Mouse (Mus musculus): ENCODE results near the gene Ms4a14. TPM values are rescaled to one million over a fixed set of nuclear protein-coding genes. Genes with fewer than 3 reads are reported as not detected.
A peak's percentile ranks its signal among the peaks of the same experiment; 100 is the strongest.

The Ms4a14 gene
- 0.07 and 0.09 TPM in 2 replicates for polyA plus RNA-seq (2015; fragmentation: Nextera tagmentation; extraction: Ambion mirVana)

DNA sequence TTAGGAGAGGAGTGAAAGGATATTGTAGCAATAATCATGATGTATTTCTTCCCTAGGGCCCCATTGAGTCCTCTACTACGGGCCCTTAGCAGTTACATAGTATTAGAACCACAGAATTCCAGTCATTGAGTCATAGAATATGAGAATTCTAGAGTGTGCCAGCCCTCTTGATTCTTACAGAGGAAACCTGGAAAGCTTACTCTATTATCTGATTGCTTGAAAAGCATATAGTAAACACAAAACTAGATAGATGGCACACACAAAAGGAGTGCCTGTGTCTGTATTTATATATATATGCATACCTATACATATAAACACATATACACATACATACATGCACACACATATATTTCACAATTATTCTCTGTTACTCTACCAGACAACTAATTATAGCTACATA is at the start of gene Ms4a14:
TSS of gene Ms4a14 (minus strand) at position 101 of the 400 bp plus-strand sequence.
- no peak within 1 kb of the TSS for H3K4me3 ChIP-seq (ENCODE audit: low read length)
- WGBS, result 63% methylated on average over 1 of the region's 1 CpGs
- H3K4me1 ChIP-seq (ENCODE audit: insufficient read depth, low read length), result no peaks in the 10 kb centered on the region
- H3K9me3 ChIP-seq (ENCODE audit: low read length), result no peaks in the 10 kb centered on the region
- H3K27ac ChIP-seq (ENCODE audit: low read length), result no peak within 1 kb of the TSS
- H3K4me2 ChIP-seq (replicated peaks; ENCODE audit: low read depth, low read length), result no peak within 1 kb of the TSS
- H3K36me3 ChIP-seq (ENCODE audit: insufficient read depth, low read length), result no peaks in the 10 kb centered on the region
- H3K9ac ChIP-seq (replicated peaks; ENCODE audit: low read length), result no peak within 1 kb of the TSS
- H3K27me3 ChIP-seq (ENCODE audit: insufficient read depth, low read length), result no peaks in the 10 kb centered on the region
- no peak for ATAC-seq (ENCODE audit: low FRiP score, low TSS enrichment)

DNA sequence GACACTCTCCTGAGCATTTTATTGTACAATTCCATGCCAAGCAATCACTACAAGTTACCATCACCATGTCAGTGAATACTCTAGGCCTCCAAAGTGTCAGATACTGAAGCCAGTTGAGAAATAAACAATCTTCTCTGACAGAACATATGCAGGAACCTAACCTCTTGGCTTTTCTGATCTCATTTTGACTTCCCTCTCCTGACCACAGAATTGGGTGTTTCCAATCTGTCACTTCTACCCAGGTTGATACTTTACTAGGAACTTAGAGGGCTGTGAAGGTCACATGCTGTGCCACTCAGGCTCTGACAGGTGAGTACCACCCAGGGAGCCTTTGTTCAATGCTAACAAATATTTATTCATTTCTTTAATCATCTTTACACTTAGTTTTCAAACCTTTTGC is 47.7 kb upstream of the Ms4a14 start:
- H3K9ac ChIP-seq (replicated peaks; ENCODE audit: low read length), result no peak overlapping the region
- no peak for ATAC-seq (ENCODE audit: low FRiP score, low TSS enrichment)

DNA sequence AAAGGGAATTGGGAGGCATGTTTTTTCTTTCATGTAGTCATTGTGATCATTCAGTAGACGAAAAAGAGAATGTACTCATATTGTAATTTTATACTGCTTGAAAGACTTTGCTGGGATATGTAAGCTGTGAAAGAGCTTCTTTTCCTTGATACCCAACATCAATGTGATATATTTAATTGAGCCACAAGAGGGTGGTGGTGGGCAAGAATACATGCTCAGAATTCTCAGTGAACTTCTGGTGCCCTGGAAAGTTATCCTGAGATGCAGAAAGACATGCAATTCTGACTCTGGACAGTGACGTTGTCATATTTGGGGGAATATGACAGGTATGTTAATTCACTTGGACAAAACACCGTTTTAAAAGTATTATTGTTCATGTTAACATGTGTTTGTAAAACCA is 45.9 kb upstream of the Ms4a14 start:
- Histone ChIP-seq H3K36me3 (ENCODE audit: insufficient read depth, low read length) (no peaks in the 10 kb centered on the region), H3K9ac (replicated peaks; ENCODE audit: low read length) (no peak overlapping the region), H3K4me2 (replicated peaks; ENCODE audit: low read depth, low read length) (no peak overlapping the region), H3K4me3 (ENCODE audit: low read length) (no peak overlapping the region), H3K27me3 (ENCODE audit: insufficient read depth, low read length) (no peaks in the 10 kb centered on the region), H3K4me1 (ENCODE audit: insufficient read depth, low read length) (no peaks in the 10 kb centered on the region), H3K9me3 (ENCODE audit: low read length) (no peaks in the 10 kb centered on the region), H3K27ac (ENCODE audit: low read length) (no peak overlapping the region)
- 67% methylated on average over 3 of the region's 3 CpGs for WGBS
- no peak for ATAC-seq (ENCODE audit: low FRiP score, low TSS enrichment)

More for the DNA sequence above, 47.7 kb upstream of the Ms4a14 start:
- Histone ChIP-seq H3K27ac (ENCODE audit: low read length) (no peak overlapping the region), H3K27me3 (ENCODE audit: insufficient read depth, low read length) (no peaks in the 10 kb centered on the region), H3K4me2 (replicated peaks; ENCODE audit: low read depth, low read length) (no peak overlapping the region), H3K4me1 (ENCODE audit: insufficient read depth, low read length) (no peaks in the 10 kb centered on the region), H3K4me3 (ENCODE audit: low read length) (no peak overlapping the region), H3K36me3 (ENCODE audit: insufficient read depth, low read length) (no peaks in the 10 kb centered on the region), H3K9me3 (ENCODE audit: low read length) (no peaks in the 10 kb centered on the region)

DNA sequence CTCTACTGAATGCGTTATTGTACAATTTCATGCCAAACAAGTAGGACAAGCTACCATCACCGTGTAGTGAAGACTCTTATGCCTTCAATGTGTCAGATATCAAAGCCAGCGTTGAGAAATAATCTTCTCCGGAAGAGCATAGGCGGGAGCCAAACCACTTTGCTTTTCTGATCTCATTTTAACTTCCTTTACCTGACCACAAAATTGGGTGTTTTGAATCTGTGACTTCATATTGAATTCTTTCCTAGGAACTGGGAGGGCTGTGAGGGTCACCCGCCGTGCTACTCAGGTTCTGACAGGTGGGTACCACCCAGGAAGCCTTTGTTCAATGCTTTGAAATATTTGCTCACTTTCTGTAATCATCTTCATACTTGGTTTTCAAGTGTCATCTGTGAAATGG is 41.5 kb upstream of the Ms4a14 start:
- Histone ChIP-seq H3K27ac (ENCODE audit: low read length) (no peak overlapping the region), H3K4me3 (ENCODE audit: low read length) (no peak overlapping the region), H3K4me2 (replicated peaks; ENCODE audit: low read depth, low read length) (no peak overlapping the region), H3K36me3 (ENCODE audit: insufficient read depth, low read length) (no peaks in the 10 kb centered on the region), H3K9me3 (ENCODE audit: low read length) (no peaks in the 10 kb centered on the region), H3K9ac (replicated peaks; ENCODE audit: low read length) (no peak overlapping the region), H3K27me3 (ENCODE audit: insufficient read depth, low read length) (no peaks in the 10 kb centered on the region), H3K4me1 (ENCODE audit: insufficient read depth, low read length) (no peaks in the 10 kb centered on the region)
- WGBS, result 88% methylated on average over 7 of the region's 7 CpGs
- no peak for ATAC-seq (ENCODE audit: low FRiP score, low TSS enrichment)

DNA sequence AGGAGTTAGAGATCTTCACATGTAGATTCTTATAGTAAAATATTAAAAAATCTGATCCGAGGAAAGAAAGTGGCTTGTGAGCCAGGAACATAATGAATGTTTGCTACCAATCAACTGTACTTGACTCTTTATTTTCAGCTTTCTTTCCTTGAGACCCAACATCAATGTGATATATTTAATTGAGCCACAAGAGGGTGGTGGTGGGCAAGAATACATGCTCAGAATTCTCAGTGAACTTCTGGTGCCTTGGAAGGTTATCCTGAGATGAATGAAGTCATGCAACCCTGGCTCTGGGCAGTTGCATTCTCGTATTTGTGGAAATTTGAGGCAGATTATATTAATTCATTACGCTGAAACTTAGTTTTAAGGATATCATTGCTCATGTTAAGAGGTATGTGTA is 37.6 kb upstream of the Ms4a14 start:
- H3K4me3 ChIP-seq (ENCODE audit: low read length), result no peak overlapping the region
- no peaks in the 10 kb centered on the region for H3K9me3 ChIP-seq (ENCODE audit: low read length)
- no peak for ATAC-seq (ENCODE audit: low FRiP score, low TSS enrichment)
- H3K4me2 ChIP-seq (replicated peaks; ENCODE audit: low read depth, low read length), result no peak overlapping the region
- no peaks in the 10 kb centered on the region for H3K27me3 ChIP-seq (ENCODE audit: insufficient read depth, low read length)
- H3K9ac ChIP-seq (replicated peaks; ENCODE audit: low read length), result no peak overlapping the region
- H3K36me3 ChIP-seq (ENCODE audit: insufficient read depth, low read length), result no peaks in the 10 kb centered on the region
- H3K27ac ChIP-seq (ENCODE audit: low read length), result no peak overlapping the region
- H3K4me1 ChIP-seq (ENCODE audit: insufficient read depth, low read length), result no peaks in the 10 kb centered on the region
- WGBS, result 50% methylated on average over 3 of the region's 3 CpGs

DNA sequence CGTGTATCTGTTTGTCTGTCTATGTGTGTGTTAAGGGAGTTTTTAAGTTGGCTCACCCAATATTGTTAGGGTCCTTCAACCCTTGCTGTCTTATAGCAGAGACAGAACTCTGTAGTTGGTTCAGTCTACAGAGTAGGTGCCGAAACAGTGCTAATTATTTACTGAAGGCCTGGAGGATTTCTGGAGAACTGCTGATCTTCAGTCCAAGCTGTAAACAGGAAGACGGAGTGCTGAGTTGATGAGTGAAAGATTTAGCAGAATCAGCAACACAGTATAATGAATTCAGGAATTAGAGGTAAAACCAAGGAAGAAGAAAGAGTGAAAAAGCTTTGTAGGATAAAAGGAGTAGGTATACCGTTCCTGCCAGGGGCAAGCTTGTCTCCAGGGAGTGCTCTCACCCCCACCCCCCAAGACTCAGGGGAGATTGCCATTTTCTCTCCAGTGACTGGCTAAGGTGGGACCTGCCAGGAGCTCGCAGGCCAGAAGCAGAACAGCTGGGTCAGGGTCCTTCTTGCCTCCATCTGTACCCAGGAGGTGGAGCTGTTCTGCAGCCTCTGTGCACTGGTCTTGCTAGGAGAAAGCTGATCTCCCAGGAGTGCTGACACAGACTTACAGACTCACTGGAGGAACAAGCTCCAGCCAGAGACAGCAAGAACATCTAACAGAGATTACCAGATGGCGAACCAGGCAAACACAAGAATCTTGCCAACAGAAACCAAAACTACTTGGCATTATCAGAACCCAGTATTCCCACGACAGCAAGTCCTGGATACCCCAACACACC is 35.6 kb upstream of the Ms4a14 start:
- no peaks in the 10 kb centered on the region for H3K4me1 ChIP-seq (ENCODE audit: insufficient read depth, low read length)
- ATAC-seq (ENCODE audit: low FRiP score, low TSS enrichment), result peak; percentile 91
- no peaks in the 10 kb centered on the region for H3K36me3 ChIP-seq (ENCODE audit: insufficient read depth, low read length)
- 50% methylated on average over 7 of the region's 7 CpGs for WGBS
- H3K27ac ChIP-seq (ENCODE audit: low read length), result no peak overlapping the region
- H3K4me2 ChIP-seq (replicated peaks; ENCODE audit: low read depth, low read length), result no peak overlapping the region
- no peak overlapping the region for H3K9ac ChIP-seq (replicated peaks; ENCODE audit: low read length)
- H3K4me3 ChIP-seq (ENCODE audit: low read length), result no peak overlapping the region
- no peaks in the 10 kb centered on the region for H3K27me3 ChIP-seq (ENCODE audit: insufficient read depth, low read length)
- no peaks in the 10 kb centered on the region for H3K9me3 ChIP-seq (ENCODE audit: low read length)

DNA sequence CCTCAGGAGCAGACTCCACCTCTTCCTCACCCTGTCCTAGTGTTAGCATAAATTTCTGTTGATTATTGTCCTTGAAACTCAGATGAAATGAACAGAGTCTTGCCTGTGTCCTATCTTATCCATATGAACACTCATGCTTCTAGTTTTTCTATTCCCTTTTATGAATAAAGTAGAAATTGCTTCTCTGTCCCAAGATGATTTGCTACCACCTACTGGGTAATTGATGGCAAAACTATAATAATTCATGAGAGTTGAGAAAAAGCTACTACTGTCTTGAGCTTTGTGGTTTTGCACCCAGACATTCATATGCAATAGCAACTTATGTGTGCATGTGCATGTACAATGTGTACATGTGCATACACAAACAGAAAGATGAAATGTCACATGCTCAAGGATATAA is 29.7 kb upstream of the Ms4a14 start:
- no peak overlapping the region for H3K9ac ChIP-seq (replicated peaks; ENCODE audit: low read length)
- ATAC-seq (ENCODE audit: low FRiP score, low TSS enrichment), result no peak
- no peaks in the 10 kb centered on the region for H3K36me3 ChIP-seq (ENCODE audit: insufficient read depth, low read length)
- H3K4me1 ChIP-seq (ENCODE audit: insufficient read depth, low read length), result no peaks in the 10 kb centered on the region
- no peak overlapping the region for H3K4me3 ChIP-seq (ENCODE audit: low read length)
- H3K27me3 ChIP-seq (ENCODE audit: insufficient read depth, low read length), result no peaks in the 10 kb centered on the region
- H3K27ac ChIP-seq (ENCODE audit: low read length), result no peak overlapping the region
- H3K4me2 ChIP-seq (replicated peaks; ENCODE audit: low read depth, low read length), result no peak overlapping the region
- no peaks in the 10 kb centered on the region for H3K9me3 ChIP-seq (ENCODE audit: low read length)

DNA sequence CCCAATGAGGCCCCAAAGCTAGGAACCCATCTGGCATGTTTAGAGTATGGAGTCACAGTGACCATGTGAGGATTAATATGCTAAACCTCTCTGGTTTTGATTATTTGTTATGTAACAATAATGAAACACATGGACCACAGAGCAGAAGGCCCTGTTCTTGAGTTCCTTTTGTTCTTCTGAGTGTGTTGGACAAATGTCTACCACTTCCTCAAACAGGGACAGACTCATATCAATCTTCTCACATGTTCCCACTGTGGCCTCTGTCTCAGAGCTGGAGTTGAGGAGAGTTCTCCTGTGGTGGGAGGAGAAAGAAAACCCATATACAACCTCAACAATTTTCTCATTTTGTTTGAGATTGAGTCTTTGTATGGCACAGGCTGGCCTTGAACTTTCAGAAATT is 28.9 kb upstream of the Ms4a14 start:
- no peak overlapping the region for H3K4me3 ChIP-seq (ENCODE audit: low read length)
- ATAC-seq (ENCODE audit: low FRiP score, low TSS enrichment), result no peak
- H3K9ac ChIP-seq (replicated peaks; ENCODE audit: low read length), result no peak overlapping the region
- H3K9me3 ChIP-seq (ENCODE audit: low read length), result no peaks in the 10 kb centered on the region
- H3K27me3 ChIP-seq (ENCODE audit: insufficient read depth, low read length), result no peaks in the 10 kb centered on the region
- H3K27ac ChIP-seq (ENCODE audit: low read length), result no peak overlapping the region
- H3K4me1 ChIP-seq (ENCODE audit: insufficient read depth, low read length), result no peaks in the 10 kb centered on the region
- H3K36me3 ChIP-seq (ENCODE audit: insufficient read depth, low read length), result no peaks in the 10 kb centered on the region
- no peak overlapping the region for H3K4me2 ChIP-seq (replicated peaks; ENCODE audit: low read depth, low read length)

DNA sequence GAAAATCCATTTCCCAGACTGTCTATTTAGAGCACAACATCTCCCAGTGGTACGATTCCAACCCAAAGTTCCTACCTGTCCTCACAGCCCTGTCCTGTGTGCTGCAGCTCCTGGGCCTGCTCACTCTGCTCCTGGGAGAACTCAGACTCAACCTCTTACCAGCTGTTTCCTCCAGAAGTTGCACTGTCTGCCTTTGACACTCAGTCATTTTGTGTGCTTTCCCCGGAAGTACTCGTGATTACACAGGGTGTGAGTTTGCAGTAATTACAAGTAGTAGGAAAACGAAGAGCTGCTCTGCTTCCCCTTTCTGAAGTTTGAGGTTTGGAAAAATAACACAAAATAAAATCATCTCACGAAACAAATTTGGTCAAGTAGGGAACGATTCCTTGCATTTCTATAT is 21.7 kb upstream of the Ms4a14 start, which contains the start of gene Ms4a7:
TSS of gene Ms4a7 (minus strand) at position 215 of the 400 bp plus-strand sequence.
- Histone ChIP-seq H3K4me1 (ENCODE audit: insufficient read depth, low read length) (no peaks in the 10 kb centered on the region), H3K9me3 (ENCODE audit: low read length) (no peaks in the 10 kb centered on the region), H3K27ac (ENCODE audit: low read length) (no peak within 1 kb of the TSS), H3K9ac (replicated peaks; ENCODE audit: low read length) (no peak within 1 kb of the TSS), H3K4me2 (replicated peaks; ENCODE audit: low read depth, low read length) (no peak within 1 kb of the TSS), H3K27me3 (ENCODE audit: insufficient read depth, low read length) (no peaks in the 10 kb centered on the region), H3K4me3 (ENCODE audit: low read length) (no peak within 1 kb of the TSS), H3K36me3 (ENCODE audit: insufficient read depth, low read length) (no peaks in the 10 kb centered on the region)
- ATAC-seq (ENCODE audit: low FRiP score, low TSS enrichment), result no peak
- WGBS, result 75% methylated on average over 6 of the region's 6 CpGs

DNA sequence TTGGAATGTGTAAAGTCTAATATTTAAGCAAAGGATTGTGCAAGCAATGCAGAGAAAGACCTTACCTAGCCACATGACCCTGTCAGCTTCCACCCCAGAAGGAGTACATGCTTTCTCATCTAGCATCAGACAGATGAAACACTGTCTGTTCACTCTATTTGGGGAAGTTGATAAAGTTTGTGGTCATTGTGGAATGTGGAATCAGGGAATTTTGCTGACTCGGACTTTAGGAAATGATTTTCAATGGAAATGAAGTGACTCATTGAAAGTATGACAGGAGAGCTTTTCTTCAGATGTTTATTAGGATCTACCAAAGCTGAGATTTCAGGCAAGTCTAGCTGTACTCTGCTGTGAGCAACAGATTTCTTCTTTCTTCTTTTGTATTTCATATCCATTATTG is 6.9 kb upstream of the Ms4a14 start:
- Histone ChIP-seq H3K4me1 (ENCODE audit: insufficient read depth, low read length) (no peaks in the 10 kb centered on the region), H3K27me3 (ENCODE audit: insufficient read depth, low read length) (no peaks in the 10 kb centered on the region), H3K4me2 (replicated peaks; ENCODE audit: low read depth, low read length) (no peak overlapping the region), H3K4me3 (ENCODE audit: low read length) (no peak overlapping the region), H3K27ac (ENCODE audit: low read length) (no peak overlapping the region), H3K9ac (replicated peaks; ENCODE audit: low read length) (no peak overlapping the region), H3K36me3 (ENCODE audit: insufficient read depth, low read length) (no peaks in the 10 kb centered on the region), H3K9me3 (ENCODE audit: low read length) (no peaks in the 10 kb centered on the region)
- ATAC-seq (ENCODE audit: low FRiP score, low TSS enrichment), result no peak
- 80% methylated on average over 1 of the region's 1 CpGs for whole genome bisulfite sequencing
